Mouse (Mus musculus) skeletal muscle tissue, adult 2 months (tissue): Measurements from ENCODE around the gene Hdac5.
A peak's percentile ranks its signal among the peaks of the same experiment; 100 is the strongest.

Experiments
- DNase-seq: peaks from one replicate; pipeline ENCODE4 v3.0.0-alpha.2; 2012; ENCODE audit warnings: low read depth, low spot score

Gene Hdac5

DNA sequence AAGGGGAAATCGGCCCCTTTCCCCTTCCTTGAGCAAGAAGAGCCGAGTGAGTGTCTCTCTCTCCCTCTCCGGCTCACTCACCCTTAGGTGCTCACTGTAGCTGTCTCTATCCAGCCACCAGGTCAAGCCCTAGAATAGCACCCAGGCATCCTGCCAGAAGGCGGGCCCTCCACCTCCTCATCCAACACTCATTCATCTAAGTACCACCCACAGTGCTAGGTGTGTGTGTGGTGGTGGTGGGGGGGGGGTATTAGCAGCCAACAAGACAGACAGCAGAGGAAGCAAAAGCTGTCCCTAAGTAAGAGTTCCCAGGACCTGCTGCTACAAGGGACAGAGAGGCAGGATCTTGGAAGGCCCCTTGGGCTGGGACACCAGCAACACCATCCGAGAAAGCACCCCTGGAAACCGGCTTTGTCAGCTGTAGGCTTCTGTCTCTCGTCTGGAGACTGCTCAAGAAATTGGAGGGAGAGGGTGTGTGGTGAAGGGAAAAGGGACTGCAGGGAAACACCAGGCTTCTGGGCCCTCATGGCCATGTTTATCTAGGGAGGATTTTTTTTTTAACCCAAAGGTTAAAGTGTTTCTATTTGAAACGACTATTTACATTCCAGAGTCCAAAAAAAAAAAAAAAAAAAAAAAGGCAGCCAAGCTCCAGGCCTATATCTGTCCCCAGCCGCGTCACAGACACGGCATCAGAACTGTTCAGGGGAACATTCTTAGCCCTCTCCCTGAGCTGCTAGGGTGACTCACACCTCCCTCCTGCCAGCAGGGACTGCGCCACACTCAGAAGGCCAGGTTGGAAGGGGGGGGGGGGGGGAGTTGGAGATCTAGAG lies 13.7 kb downstream of the Hdac5 start:
- peak; percentile 95 for DNase-seq

DNA sequence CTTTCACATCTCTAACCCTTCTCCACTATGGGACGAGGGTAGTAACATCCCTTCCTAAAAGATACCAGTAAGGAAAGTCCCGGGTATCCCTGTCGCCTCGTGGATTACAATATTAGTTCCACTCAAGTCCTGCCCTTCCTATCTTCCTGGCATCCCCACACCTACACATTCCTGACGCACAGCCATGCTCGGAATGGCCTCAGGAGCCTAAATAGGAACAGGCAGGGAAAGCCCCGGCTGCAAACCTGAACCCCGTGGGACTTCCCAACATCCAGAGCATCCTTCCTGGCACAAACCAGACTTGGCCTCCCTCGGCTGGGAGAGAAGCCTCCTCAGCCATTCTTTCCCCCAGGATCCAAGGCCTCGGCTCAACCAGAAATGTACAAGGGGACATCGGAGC lies 14.5 kb downstream of the Hdac5 start:
- DNase-seq = no peak

DNA sequence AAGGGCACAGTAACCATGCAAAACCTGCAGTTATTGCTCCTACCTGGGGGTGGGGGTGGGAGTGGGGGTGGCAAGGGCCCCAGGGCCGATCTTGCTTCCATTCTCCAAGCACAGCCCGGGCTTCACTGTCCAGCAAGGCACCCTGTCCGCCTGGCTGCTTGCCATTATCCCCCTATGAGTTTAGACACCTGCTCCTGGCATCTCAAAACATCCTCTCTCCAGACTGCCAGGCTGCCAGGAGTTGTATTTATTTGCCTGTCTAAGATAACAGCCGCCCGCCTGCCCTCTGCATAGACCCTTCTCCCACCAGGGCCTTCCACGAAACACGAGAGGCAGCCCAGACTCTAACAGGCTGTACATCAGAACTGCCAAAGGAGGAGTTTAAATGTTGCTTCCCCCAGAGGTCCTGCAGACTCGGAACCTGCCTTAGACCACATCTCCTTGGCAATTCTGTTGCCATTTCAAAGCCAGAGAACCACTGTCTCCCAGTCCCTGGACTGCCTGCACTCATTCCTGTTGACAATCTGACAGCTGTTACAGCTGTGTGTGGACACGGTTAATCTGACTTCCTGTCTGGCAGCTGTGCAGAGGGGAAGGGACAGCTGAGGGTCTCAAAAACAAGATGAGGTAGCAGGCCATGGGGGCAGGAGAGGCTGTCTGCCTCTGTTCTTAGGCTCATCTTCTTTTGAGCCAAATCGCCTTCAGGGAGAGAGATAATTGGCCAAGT lies 15.4 kb downstream of the Hdac5 start:
- DNase-seq = no peak

DNA sequence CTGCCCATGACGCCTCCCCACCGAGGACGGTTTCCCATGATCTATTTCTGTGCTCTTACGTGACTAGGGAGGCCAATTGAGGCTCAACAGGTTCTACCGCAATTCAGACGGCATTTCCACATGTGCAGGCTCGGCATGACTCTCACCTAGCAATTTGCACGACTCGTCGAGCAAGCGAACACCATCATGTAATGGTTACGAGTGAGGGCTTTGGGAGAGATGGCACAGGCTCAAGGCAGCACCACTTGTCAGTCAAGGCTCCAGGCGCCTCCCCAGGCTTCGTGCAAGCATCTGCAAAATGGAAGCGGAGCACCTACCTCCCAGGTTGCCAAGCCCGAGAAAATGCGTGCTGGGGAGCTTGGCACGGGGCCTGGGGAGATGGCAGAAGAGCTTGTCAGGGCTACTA lies 18.0 kb downstream of the Hdac5 start:
- peak; percentile 80 for DNase-seq

DNA sequence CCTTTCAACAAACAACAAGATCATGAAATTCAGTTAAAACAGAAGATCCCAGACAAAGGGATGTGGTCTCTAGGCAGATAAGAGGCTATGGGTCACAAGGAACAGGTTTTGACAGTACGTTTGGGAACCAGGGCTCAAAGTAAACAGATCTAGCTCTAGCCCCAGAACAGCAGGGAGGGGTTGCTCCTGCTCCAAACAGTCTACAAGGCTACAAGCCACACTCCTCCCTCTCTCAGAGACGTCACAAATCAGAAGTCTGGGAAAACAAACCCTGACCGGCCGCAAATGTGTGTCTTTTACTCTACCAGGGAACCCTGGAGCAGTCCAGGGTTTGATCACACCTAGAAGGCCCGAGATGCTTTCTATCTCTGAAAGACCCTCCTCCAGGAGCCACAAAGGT lies 19.0 kb downstream of the Hdac5 start:
- DNase-seq = no peak

DNA sequence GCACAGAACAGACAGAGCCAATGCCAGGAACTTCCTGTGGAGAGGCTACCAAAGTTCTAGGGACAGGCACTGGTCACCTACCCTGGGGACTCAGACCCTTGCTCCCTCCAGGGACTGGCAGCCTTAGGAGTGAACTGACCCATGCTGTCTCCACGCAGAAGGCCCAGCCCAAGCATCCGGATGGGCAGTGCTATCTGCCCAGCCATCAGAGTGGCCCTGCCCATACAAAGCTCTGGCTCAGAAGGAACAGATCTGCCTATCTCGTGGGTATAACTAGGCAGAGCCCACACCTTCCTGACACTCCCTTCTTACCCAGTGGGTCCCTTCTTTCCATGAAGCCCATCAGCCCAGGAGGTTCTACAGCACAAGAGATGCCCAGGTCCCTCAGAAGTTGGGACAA lies 19.8 kb downstream of the Hdac5 start:
- DNase-seq = no peak

DNA sequence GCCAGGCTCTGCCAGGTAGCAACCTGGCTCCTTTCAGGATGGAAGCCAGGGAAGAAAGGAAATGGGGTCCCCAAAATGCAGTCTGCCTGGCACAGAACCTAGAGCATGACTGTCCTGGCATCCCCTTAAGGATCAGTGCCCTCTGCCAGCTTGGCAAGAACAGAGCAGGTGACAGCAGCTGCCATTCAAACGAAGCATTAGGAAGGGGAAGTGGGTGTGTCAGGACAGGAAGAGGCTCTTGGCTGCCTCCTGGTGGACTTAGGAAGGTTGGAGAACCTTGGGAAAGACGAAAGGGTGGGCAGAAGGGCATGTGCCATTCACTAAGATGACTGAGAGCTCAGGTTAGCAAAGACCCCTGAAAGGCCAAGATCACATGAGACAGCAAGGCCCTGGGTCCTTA lies 20.2 kb downstream of the Hdac5 start:
- no peak for DNase-seq

DNA sequence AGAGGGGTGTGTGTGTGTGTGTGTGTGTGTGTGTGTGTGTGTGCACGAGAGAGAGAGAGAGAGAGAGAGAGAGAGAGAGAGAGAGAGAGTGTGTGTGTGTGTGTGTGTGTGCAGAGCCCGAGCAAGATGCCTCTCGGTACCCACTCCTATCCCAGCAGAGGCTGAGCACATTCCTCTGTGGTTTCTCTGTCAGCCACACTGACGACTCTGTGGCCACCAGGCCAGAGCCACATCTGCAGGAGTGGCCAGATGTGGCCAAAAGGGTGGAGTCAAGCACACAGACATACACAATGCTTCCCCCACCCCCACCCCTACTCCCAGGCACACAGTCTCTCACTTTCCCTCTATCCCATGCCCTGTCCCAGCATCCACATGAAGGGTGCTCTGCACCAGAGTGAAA lies 21.1 kb downstream of the Hdac5 start:
- no peak for DNase-seq

DNA sequence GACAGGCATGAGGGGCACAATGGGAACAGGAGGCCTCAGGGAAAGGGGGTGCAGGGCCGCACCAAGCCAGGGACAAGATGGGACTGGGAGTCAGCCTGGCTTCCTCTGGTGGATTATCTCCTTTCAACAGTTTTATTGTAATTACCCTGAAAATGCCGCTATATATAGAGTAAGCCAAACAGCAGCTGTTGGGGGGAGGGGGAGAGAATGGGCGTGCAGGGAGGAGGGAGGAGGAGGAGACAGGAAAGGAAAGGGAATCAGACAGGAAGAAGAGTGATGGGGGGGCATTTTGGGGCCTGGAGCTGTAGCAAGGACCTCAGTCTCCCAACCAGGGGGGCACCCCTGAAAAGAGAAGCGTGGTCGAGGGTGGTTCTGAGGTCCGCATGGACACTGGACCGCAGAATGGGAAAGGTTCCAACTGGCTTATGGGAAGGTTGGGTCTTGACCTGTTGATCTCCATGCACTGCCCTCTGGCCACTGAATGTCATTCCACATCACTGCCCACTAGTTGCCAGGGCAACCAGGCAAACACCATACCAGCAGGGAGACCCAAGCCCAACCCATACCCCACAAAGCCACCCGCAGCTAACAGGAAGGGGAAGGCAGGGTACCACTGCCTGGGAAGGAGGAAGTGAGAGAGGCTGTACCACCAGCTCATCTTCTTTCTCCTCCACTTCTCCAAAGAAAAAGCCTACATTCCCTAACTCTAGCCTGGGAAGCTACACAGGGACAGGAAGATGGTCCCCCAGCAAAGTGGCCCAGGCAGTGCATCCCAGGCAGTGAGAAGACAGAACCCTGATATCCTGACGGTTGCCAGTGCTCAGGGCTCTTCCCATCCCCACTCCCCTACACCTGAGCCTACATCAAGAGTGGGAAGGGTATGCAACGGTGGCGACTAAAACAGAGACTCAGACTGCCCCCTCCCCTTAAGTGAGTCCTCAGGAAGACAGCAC lies 21.9 kb downstream of the Hdac5 start:
- DNase-seq = no peak

DNA sequence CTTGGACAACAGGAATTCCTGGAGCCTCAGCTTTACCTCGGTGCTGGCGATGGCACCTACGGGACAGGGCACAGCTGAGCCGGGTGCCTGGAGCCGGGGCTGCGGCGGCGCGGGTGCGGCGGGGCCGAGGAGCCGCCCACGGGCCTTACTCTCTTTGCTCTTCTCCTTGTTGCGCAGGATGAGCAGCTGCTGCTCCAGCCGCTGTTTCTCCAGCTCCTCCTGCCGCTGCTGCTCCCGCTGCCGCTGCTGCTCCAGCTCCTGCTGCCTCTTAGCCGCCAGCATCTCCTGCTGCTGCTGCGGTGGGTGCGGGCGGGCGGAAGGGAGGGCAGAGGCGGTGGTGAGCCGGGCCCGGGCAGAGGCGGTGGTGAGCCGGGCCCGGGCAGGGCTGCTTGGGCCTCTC lies 23.5 kb downstream of the Hdac5 start:
- DNase-seq = no peak

DNA sequence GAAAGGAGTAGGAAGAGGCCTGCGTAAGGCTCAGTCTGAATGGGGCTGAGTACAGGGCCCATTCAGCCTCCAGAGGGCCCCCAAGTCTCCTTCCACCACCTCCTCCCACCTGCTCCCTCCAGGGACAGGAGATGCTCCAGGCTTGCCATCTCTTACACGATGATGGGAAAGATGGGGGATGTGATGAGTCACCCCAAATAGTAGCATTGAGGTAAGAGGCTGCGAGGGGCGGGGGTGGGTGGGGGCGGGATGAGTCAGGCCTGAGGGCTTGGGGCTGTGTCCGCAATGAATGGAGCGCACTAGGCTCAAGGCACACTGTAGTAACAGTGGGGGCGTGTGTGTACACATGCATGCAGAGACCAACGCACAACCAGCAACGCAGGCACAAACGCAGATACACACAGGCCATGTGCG lies 28.6 kb downstream of the Hdac5 start:
- no peak for DNase-seq

DNA sequence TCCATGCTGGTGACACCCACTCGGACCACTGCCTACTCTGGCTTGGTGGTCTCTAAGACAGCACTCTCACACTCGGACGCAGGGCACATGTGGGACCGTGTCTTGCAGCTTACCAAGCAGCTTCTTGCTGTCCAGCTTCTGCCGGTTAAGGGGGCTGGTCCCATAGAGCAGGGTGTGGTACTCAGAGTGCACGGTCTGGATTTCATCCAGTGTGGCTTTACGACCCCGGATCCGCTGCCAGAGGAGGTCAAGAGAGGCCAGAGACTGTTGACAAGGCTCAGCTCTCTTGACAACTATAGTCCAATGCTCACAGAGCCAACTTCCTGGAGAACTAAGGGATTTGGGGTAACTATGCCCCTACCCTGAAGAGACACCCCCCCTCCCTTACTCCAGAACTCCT lies 30.1 kb downstream of the Hdac5 start:
- DNase-seq = no peak

DNA sequence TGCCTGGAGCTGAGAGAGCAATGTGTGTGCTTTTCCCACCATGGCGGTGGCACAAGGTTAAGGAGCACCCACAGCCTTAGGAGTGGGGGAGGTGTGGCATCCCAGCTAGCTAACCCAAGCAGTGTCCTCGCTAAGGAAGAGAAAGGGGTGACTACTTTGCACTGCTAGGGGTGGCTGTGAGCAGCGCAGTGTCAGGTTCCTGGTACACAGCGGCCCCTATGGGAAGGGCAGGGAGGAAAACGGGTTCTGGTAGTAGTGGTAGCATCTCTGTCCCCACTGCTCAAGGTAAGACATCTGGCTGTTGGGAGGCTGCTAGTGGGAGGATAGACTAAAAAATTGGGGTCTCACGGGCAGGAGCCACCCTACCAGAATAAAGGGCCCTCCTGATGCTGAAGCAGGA lies 31.7 kb downstream of the Hdac5 start:
- DNase-seq = no peak

DNA sequence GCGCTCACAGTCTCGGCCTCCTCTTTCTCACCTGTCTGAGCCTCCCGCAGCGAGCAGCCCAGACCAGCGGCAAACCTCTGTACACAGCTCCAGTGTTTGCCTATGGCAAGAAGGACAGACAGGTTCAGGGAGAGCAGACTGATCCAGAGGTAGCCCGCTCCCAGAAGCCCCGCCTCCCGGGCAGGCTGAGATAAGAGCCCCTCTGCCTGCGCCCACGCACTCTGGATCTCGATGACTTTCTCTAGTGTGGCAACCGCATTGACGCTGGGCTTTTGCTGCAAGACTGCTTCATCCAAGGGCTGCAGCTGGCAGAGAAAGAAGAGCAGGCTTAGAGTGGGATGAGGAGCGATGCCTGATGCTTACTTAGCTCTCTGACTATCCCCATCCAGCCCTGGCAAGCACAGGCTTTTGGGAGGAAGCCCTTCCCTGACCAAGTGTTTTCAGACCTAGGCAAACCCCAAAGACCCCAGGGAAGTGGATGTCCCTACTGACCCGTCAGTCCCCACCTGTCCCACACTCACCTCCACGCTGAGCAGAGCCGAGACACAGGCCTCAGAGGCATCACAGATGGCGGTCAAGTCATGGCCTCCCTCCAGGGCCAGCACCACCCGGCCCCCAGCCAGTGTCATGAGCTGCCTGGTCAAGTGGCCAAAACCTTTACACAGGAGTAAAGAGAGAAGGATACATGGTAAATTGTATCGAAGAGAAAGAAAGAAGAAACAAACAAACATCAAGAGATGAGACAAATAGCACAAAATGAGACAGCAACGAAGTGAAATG lies 33.8 kb downstream of the Hdac5 start:
- no peak for DNase-seq

DNA sequence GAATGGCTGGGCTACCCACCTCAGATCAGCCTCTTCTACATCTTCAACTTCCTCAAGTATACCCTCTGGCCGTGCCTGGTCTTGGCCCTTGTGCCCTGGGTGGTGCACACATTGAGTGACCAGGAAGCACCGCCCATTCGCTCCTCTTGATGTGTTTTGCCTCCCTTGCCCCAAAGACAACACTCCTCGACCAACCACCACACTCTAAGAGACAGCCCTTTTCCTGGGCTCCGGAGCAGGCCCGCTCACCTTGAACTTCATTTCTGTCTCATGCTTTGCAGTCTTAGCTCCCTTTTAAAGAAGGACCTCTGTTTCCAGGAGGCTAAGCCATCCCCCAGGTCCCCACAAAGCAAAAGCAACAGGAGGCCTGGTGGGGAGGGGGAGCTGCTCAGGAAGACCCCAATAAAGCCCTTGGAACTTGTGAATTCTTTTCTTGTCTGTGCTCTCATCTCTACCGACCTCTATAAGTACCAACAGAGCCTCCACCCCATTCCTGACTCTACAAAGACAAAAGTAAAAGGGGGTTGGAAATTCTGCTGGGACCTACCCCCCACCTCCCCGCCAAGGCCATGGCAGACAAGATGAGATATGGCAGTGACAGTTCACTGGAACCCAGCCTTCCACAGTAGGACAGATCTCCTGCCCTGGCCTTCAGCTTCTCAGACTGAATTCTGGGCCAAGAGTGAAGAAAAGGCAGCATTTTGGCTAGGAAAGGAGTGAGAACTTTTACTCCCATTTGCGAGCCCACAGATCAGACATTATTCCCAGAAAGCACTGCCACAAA lies 36.1 kb downstream of the Hdac5 start:
- DNase-seq = no peak

DNA sequence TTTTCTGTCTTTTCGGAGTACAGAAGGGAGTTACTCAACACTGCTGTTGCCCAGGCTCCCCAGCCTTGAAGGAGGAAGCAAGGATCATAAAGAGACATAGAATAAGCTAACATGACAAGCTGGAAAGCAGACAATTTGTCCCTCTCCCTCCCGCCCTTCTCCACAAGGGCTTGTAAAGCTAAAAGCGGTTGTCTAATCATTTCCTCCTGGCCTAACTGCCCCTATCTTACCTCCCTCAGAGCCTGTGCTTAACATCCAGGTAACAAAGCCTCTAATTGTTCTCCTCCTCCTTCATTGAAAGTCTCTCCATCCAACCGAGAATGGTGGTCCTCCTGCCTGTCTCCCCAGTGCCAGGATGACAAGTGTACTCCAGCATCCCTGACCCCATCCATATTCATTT lies 39.1 kb downstream of the Hdac5 start:
- DNase-seq = no peak

DNA sequence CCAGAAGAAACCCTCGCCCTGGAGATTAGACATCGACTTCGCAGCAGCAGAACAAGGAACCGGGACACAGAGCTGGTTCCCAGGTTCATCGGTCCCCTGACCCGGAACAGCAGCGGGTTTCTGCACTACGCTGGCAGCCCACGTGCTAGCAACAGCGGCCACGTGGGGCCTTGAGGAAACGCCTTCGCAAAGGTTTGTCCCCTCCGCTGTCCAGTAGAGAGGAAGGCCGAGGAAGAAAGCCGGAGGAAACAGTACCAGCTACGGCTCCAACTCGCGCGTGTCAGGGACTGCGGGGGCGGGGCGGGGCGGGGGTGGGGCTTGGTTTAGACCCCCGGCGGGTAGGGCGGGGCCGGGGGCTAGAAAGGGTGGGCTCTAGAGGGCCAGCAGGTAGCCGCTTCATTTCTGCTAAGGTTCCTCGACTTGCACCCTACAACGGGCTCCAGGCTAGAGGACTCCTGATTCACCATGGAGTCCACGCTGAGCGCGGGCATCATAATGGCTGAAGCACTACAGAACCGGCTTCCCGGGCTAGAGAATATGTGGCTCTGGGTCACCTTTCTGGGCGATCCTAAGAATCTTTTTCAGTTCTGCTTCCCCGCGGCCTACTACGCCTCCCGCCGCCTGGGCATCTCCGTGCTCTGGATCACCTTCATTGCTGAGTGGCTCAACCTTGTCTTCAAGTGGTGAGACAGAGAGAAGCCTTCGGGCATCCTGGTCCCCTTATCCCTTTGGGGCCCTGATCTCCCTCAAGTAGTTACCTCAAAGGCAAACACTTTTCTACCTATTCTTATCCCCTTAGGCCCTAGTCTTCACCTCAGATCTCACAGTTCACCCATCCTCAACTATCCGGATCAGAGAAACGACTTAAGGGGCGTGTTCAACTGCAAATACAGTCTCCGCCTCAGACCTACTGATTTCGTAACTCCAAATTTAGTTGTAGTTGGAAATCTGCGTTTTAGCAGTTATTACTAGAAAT lies 40.2 kb downstream of the Hdac5 start, which contains the start of gene G6pc3:
Gene G6pc3, plus strand, starts transcription at position 160 of the 976 bp plus-strand sequence.
- peak; percentile 94 for DNase-seq

DNA sequence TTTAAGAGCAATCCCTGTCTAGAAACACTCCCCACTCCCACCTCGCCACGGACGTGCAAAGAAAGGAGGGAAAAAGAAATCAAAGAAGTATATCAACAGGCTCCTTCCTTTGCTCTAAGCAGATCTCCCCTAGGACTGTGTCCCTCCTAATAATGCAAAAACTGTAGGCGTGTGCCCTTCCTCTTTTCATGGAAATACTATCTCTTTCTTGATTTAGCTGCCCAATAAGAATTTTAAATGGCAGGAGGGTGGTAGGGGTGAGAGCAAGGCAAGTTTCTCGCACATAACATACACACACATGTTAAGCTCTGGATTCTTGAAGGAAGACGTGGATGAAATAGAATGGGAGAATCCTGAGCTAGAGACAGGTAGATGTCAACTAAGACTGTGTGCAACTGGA lies 41.0 kb downstream of the Hdac5 start:
- no peak for DNase-seq

DNA sequence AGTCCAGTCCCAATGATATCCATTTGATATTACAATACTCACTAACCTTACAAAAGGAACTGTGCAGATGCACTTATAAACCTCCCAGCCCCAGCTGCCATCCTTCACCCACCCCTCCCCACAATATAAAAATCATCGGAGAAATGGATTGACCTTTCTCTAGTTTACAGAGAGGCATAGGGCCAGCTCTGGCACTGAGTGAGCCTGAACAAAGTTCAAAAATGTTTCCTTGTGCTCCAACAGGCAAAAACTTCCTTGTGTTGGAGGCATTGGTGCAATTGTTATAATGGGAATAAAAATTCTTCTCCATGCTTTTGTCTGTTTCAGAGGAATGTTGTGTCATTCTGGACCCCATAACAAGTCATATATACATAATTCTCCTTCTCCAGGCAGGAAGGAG lies 43.7 kb downstream of the Hdac5 start:
- no peak for DNase-seq
